Mouse (Mus musculus) liver, embryonic 12.5 days (tissue): ENCODE measurements around the gene Wdr26. TPM values are rescaled to one million over a fixed set of nuclear protein-coding genes. Genes with fewer than 3 reads are reported as not detected.

ENCODE experiments used
- ATAC-seq: fragments of 200-750 bp; cut with Nextera tagmentation; 2 replicates; pipeline ENCODE4 v1.8.0; 2017; ENCODE audit warnings: moderate number of reproducible peaks, mild to moderate bottlenecking, moderate library complexity
- H3K27ac ChIP-seq: fragments of 300-500 bp; sonication (generic); 2 replicates; pipeline ENCODE4 v1.5.1; 2016; ENCODE audit warnings: mild to moderate bottlenecking
- H3K27me3 ChIP-seq: fragments of 300-500 bp; sonication (generic); replicated peaks from 2 replicates; pipeline ENCODE4 v1.6.1; 2016; ENCODE audit warnings: mild to moderate bottlenecking, moderate library complexity
- H3K36me3 ChIP-seq: fragments of 300-500 bp; sonication (generic); 2 replicates; pipeline ENCODE4 v1.6.1; 2016; ENCODE audit warnings: mild to moderate bottlenecking, moderate library complexity
- H3K4me1 ChIP-seq: fragments of 300-500 bp; sonication (generic); 2 replicates; pipeline ENCODE4 v1.6.1; 2016
- H3K4me2 ChIP-seq: fragments of 300-500 bp; sonication (generic); 2 replicates; pipeline ENCODE4 v1.6.1; 2016; ENCODE audit warnings: mild to moderate bottlenecking, moderate library complexity
- H3K4me3 ChIP-seq: fragments of 300-500 bp; sonication (generic); 2 replicates; pipeline ENCODE4 v1.5.1; 2016; ENCODE audit warnings: mild to moderate bottlenecking, moderate library complexity
- H3K9ac ChIP-seq: fragments of 300-500 bp; sonication (generic); 2 replicates; pipeline ENCODE4 v1.6.1; 2016; ENCODE audit warnings: mild to moderate bottlenecking, moderate library complexity
- H3K9me3 ChIP-seq: fragments of 300-500 bp; sonication (generic); replicated peaks from 2 replicates; pipeline ENCODE4 v1.6.1; 2016; ENCODE audit warnings: mild to moderate bottlenecking, moderate library complexity
- WGBS: fragments of 180-500 bp; shearing (Covaris S2); methylation state at CpG from one replicate; pipeline ENCODE4 v1.1.7; 2016; ENCODE audit not compliant: insufficient replicate concordance; 5-methylcytosine and 5-hydroxymethylcytosine counted together
- polyA plus RNA-seq: library from polyadenylated mRNA; unstranded; fragments of >200 nt; fragmentation: Nextera tagmentation; extraction: Ambion mirVana; gene quantifications from 2 replicates; pipeline ENCODE4 v1.2.1, GENCODE M21; 2016

The Wdr26 gene
- polyA plus RNA-seq, 1 experiment from 2014 or later, result 52.5 TPM

GRCm38 (mm10) chr1:181150431-181150826 lies 61.4 kb downstream of the Wdr26 start:
- H3K27me3 ChIP-seq, result no peaks in the 10 kb centered on the region
- peak overlapping the region; percentile 96; the same call in 1 of the 2 replicates for H3K4me3 ChIP-seq
- peaks cover 19% of the 10 kb centered on the region for H3K36me3 ChIP-seq
- ATAC-seq, result 0 out of 2 replicates have a peak, but pooled peaks have one; percentile 2
- WGBS, result 66% methylated on average over 3 of the region's 3 CpGs
- peak overlapping the region; percentile 45; the same call in 1 of the 2 replicates for H3K27ac ChIP-seq
- peaks cover 65% of the 10 kb centered on the region for H3K4me1 ChIP-seq
- no peak overlapping the region for H3K9ac ChIP-seq
- peak overlapping the region; percentile 94 for H3K4me2 ChIP-seq
- H3K9me3 ChIP-seq, result no peaks in the 10 kb centered on the region

- no peak for ATAC-seq
- Histone ChIP-seq H3K4me2 (peak overlapping the region; percentile 54), H3K36me3 (peaks cover 10% of the 10 kb centered on the region; the same call in 1 of the 2 replicates), H3K4me3 (no peak overlapping the region), H3K27ac (peak overlapping the region; percentile 75), H3K4me1 (peaks cover 69% of the 10 kb centered on the region), H3K27me3 (no peaks in the 10 kb centered on the region), H3K9ac (no peak overlapping the region), H3K9me3 (no peaks in the 10 kb centered on the region)
- WGBS, result 61% methylated on average over 3 of the region's 3 CpGs
These were observed 62.3 kb downstream of the Wdr26 start for GRCm38 (mm10) chr1:181149373-181150017.

GRCm38 (mm10) chr1:181148540-181148939 lies 63.3 kb downstream of the Wdr26 start:
- Histone ChIP-seq H3K27me3 (no peaks in the 10 kb centered on the region), H3K9ac (no peak overlapping the region; the same call in 1 of the 2 replicates), H3K36me3 (0 out of 2 replicates have a peak, but pooled peaks cover 3% of the 10 kb centered on the region), H3K27ac (peak overlapping the region; percentile 75), H3K9me3 (no peaks in the 10 kb centered on the region), H3K4me1 (peaks cover 69% of the 10 kb centered on the region), H3K4me3 (peak overlapping the region; percentile 3), H3K4me2 (peak overlapping the region; percentile 54)
- WGBS, result 25% methylated on average over 5 of the region's 5 CpGs
- peak; percentile 39; the same call in 1 of the 2 replicates for ATAC-seq

- peak overlapping the region; percentile 80 for H3K9ac ChIP-seq
- peak overlapping the region; percentile 76 for H3K4me2 ChIP-seq
- 74% methylated on average over 2 of the region's 2 CpGs for WGBS
- peak overlapping the region; percentile 80 for H3K4me3 ChIP-seq
- ATAC-seq, result no peak
- no peaks in the 10 kb centered on the region for H3K27me3 ChIP-seq
- H3K36me3 ChIP-seq, result peaks cover 16% of the 10 kb centered on the region
- no peak overlapping the region; the same call in 1 of the 2 replicates for H3K27ac ChIP-seq
- no peaks in the 10 kb centered on the region for H3K9me3 ChIP-seq
- H3K4me1 ChIP-seq, result peaks cover 67% of the 10 kb centered on the region
These were observed 65.6 kb downstream of the Wdr26 start for GRCm38 (mm10) chr1:181146187-181146586.

- peaks cover 60% of the 10 kb centered on the region for H3K4me1 ChIP-seq
- H3K27me3 ChIP-seq, result no peaks in the 10 kb centered on the region
- peak overlapping the region; percentile 76 for H3K4me2 ChIP-seq
- H3K9me3 ChIP-seq, result no peaks in the 10 kb centered on the region
- H3K4me3 ChIP-seq, result peak overlapping the region; percentile 80
- H3K9ac ChIP-seq, result peak overlapping the region; percentile 80
- WGBS, result 9% methylated on average over 12 of the region's 12 CpGs
- peak overlapping the region; percentile 97 for H3K27ac ChIP-seq
- peaks cover 28% of the 10 kb centered on the region for H3K36me3 ChIP-seq
- no peak for ATAC-seq
These were observed 66.8 kb downstream of the Wdr26 start for GRCm38 (mm10) chr1:181144966-181145365.

- Histone ChIP-seq H3K4me2 (peak within 1 kb of the TSS; percentile 76), H3K4me1 (peaks cover 52% of the 10 kb centered on the region), H3K9me3 (no peaks in the 10 kb centered on the region), H3K9ac (peak within 1 kb of the TSS; percentile 80), H3K27me3 (no peaks in the 10 kb centered on the region), H3K27ac (peak within 1 kb of the TSS; percentile 97), H3K4me3 (peak within 1 kb of the TSS; percentile 80), H3K36me3 (peaks cover 36% of the 10 kb centered on the region)
- WGBS, result under 1% methylated on average over 52 of the region's 52 CpGs
- peak; percentile 97 for ATAC-seq
These were observed 67.6 kb downstream of the Wdr26 start, which contains the start of the genes Nvl and Cnih4 for GRCm38 (mm10) chr1:181143950-181144836. TSS of gene Nvl (minus strand) at chr1:181144204. TSS of gene Cnih4 (plus strand) at chr1:181144693.

GRCm38 (mm10) chr1:181143609-181143949 lies 68.2 kb downstream of the Wdr26 start:
- Histone ChIP-seq H3K4me1 (peaks cover 46% of the 10 kb centered on the region), H3K36me3 (peaks cover 40% of the 10 kb centered on the region), H3K4me2 (peak overlapping the region; percentile 76), H3K27ac (peak overlapping the region; percentile 97), H3K9ac (peak overlapping the region; percentile 80), H3K27me3 (no peaks in the 10 kb centered on the region), H3K4me3 (peak overlapping the region; percentile 80), H3K9me3 (no peaks in the 10 kb centered on the region)
- ATAC-seq, result peak; percentile 28
- WGBS, result 0% methylated on average over 12 of the region's 12 CpGs

GRCm38 (mm10) chr1:181138730-181139129 lies 73.1 kb downstream of the Wdr26 start:
- H3K9ac ChIP-seq, result no peak overlapping the region
- no peak overlapping the region for H3K4me2 ChIP-seq
- no peak overlapping the region for H3K4me3 ChIP-seq
- H3K27ac ChIP-seq, result no peak overlapping the region
- 77% methylated on average over 7 of the region's 7 CpGs for WGBS
- ATAC-seq, result no peak
- no peaks in the 10 kb centered on the region for H3K9me3 ChIP-seq
- H3K27me3 ChIP-seq, result no peaks in the 10 kb centered on the region
- H3K4me1 ChIP-seq, result peaks cover 13% of the 10 kb centered on the region
- peaks cover 83% of the 10 kb centered on the region for H3K36me3 ChIP-seq

- H3K36me3 ChIP-seq, result peaks cover 92% of the 10 kb centered on the region
These were observed 79.9 kb downstream of the Wdr26 start for GRCm38 (mm10) chr1:181131915-181132314.

GRCm38 (mm10) chr1:181126766-181127165 lies 85.0 kb downstream of the Wdr26 start:
- 87% methylated on average over 9 of the region's 9 CpGs for WGBS
- peaks cover 96% of the 10 kb centered on the region for H3K36me3 ChIP-seq

More at GRCm38 (mm10) chr1:181131915-181132314, 79.9 kb downstream of the Wdr26 start:
- Histone ChIP-seq H3K27ac (no peak overlapping the region), H3K27me3 (no peaks in the 10 kb centered on the region), H3K9me3 (no peaks in the 10 kb centered on the region), H3K4me3 (no peak overlapping the region), H3K9ac (no peak overlapping the region), H3K4me2 (no peak overlapping the region), H3K4me1 (no peaks in the 10 kb centered on the region)
- no peak for ATAC-seq
- 84% methylated on average over 6 of the region's 6 CpGs for WGBS

GRCm38 (mm10) chr1:181125916-181126315 lies 85.9 kb downstream of the Wdr26 start:
- no peak for ATAC-seq
- Histone ChIP-seq H3K36me3 (peaks cover 97% of the 10 kb centered on the region), H3K27me3 (no peaks in the 10 kb centered on the region), H3K4me3 (no peak overlapping the region), H3K27ac (no peak overlapping the region), H3K9ac (no peak overlapping the region), H3K9me3 (no peaks in the 10 kb centered on the region), H3K4me2 (no peak overlapping the region), H3K4me1 (no peaks in the 10 kb centered on the region)
- WGBS, result 92% methylated on average over 3 of the region's 3 CpGs

More at GRCm38 (mm10) chr1:181126766-181127165, 85.0 kb downstream of the Wdr26 start:
- H3K4me1 ChIP-seq, result no peaks in the 10 kb centered on the region
- no peak for ATAC-seq
- H3K27ac ChIP-seq, result no peak overlapping the region
- H3K9me3 ChIP-seq, result no peaks in the 10 kb centered on the region
- no peaks in the 10 kb centered on the region for H3K27me3 ChIP-seq
- no peak overlapping the region for H3K4me2 ChIP-seq
- H3K9ac ChIP-seq, result no peak overlapping the region
- no peak overlapping the region for H3K4me3 ChIP-seq

- no peaks in the 10 kb centered on the region for H3K4me1 ChIP-seq
- no peaks in the 10 kb centered on the region for H3K27me3 ChIP-seq
- H3K9ac ChIP-seq, result no peak overlapping the region
- no peak overlapping the region for H3K4me3 ChIP-seq
- no peak overlapping the region for H3K4me2 ChIP-seq
- no peak for ATAC-seq
- no peak overlapping the region for H3K27ac ChIP-seq
- peaks cover 95% of the 10 kb centered on the region for H3K36me3 ChIP-seq
- WGBS, result 83% methylated on average over 2 of the region's 2 CpGs
- no peaks in the 10 kb centered on the region for H3K9me3 ChIP-seq
These were observed 87.7 kb downstream of the Wdr26 start for GRCm38 (mm10) chr1:181124145-181124544.
